Mouse (Mus musculus) G1E (cell line): Measurements from ENCODE around the gene Micu1. TPM values are rescaled to one million over a fixed set of nuclear protein-coding genes. Genes with fewer than 3 reads are reported as not detected.

Experiments
- ATAC-seq: 2 replicates; pipeline ENCODE4 v1.8.0; 2016; ENCODE audit warnings: mild to moderate bottlenecking; ENCODE audit not compliant: insufficient number of reproducible peaks, poor library complexity, low FRiP score, severe bottlenecking; ENCODE audit errors: extremely low read depth
- DNase-seq: peaks from one replicate; pipeline ENCODE4 v3.0.0; 2012; ENCODE audit warnings: low spot score
- H3K27me3 ChIP-seq: 2 replicates; pipeline ENCODE4 v1.6.1; 2012; ENCODE audit warnings: mild to moderate bottlenecking, low read length, inconsistent platforms; ENCODE audit not compliant: insufficient read depth
- H3K36me3 ChIP-seq: replicated peaks from 2 replicates; pipeline ENCODE3; 2012; ENCODE audit warnings: mild to moderate bottlenecking, inconsistent platforms
- H3K4me1 ChIP-seq: 2 replicates; pipeline ENCODE4 v1.6.1; 2012; ENCODE audit warnings: low read depth, low read length, inconsistent platforms, mixed read lengths; ENCODE audit not compliant: insufficient read depth
- H3K4me3 ChIP-seq: 2 replicates; pipeline ENCODE4 v1.5.1; 2012; ENCODE audit warnings: low read depth, mild to moderate bottlenecking, inconsistent platforms, low read length, moderate library complexity, mixed read lengths
- H3K9me3 ChIP-seq: replicated peaks from 2 replicates; pipeline ENCODE4 v1.6.1; 2012; ENCODE audit warnings: inconsistent platforms
- CTCF ChIP-seq: IDR thresholded peaks from 2 replicates; pipeline ENCODE4 v1.5.1; 2012; ENCODE audit warnings: low read depth, low read length, inconsistent platforms, mixed read lengths
- GATA1 ChIP-seq: IDR thresholded peaks from 2 replicates; pipeline ENCODE4 v1.6.1; 2012; ENCODE audit warnings: borderline replicate concordance, low read length, inconsistent platforms, mixed read lengths
- GATA2 ChIP-seq: IDR thresholded peaks from 2 replicates; pipeline ENCODE4 v1.6.1; 2012; ENCODE audit warnings: low read depth, low read length, inconsistent platforms, borderline replicate concordance
- POLR2AphosphoS5 ChIP-seq: IDR thresholded peaks from 2 replicates; pipeline ENCODE4 v1.6.1; 2012; ENCODE audit warnings: low read depth, low read length, inconsistent platforms; ENCODE audit not compliant: insufficient replicate concordance
- TAL1 ChIP-seq: conservative IDR thresholded peaks from 2 replicates; pipeline ENCODE4 v1.6.1; 2012; ENCODE audit warnings: low read depth, low read length, inconsistent platforms, mixed read lengths
- polyA plus RNA-seq: library from polyadenylated mRNA; stranded (reverse); fragments of >175 nt; gene quantifications from 2 replicates; pipeline ENCODE4 v1.2.3, GENCODE M21; 2012
- total RNA-seq, 2 experiments: library from RNA; stranded (forward) in 1 of 2; stranded (reverse) in 1 of 2; fragments of 200-1000 nt in 1 of 2; fragments of >200 nt in 1 of 2; fragmentation: Nextera tagmentation in 1 of 2; gene quantifications; 2 replicates each; pipeline ENCODE4 v1.2.3; 2014 to 2017

Gene Micu1
- total and polyA plus RNA-seq, 3 experiments: 7.9 to 37.4 (median 24.5) TPM

- H3K36me3 ChIP-seq: peaks cover 15% of the 10 kb centered on the region
- DNase-seq (no peak), ATAC-seq (no peak)
- no peaks in the 10 kb centered on the region for H3K27me3 ChIP-seq
- no peaks in the 10 kb centered on the region for H3K4me1 ChIP-seq
- no peak overlapping the region for H3K4me3 ChIP-seq
- H3K9me3 ChIP-seq: no peaks in the 10 kb centered on the region
- TF ChIP-seq CTCF (no peak), TAL1 (no peak), GATA1 (no peak), GATA2 (no peak), POLR2AphosphoS5 (no peak)
These were observed 75.9 kb downstream of the Micu1 start for GRCm38 (mm10) chr10:59778137-59778710.

- ATAC-seq (no peak), DNase-seq (no peak)
- TF ChIP-seq GATA2: no peak
- TF ChIP-seq GATA1: no peak
- no peak for TF ChIP-seq CTCF
- TF ChIP-seq POLR2AphosphoS5: no peak
- Histone ChIP-seq H3K4me1 (no peaks in the 10 kb centered on the region), H3K36me3 (peaks cover 19% of the 10 kb centered on the region), H3K27me3 (no peaks in the 10 kb centered on the region), H3K9me3 (no peaks in the 10 kb centered on the region), H3K4me3 (no peak overlapping the region)
These were observed 78.4 kb downstream of the Micu1 start for GRCm38 (mm10) chr10:59780698-59781097.

- Histone ChIP-seq H3K4me3 (no peak overlapping the region), H3K27me3 (no peaks in the 10 kb centered on the region), H3K36me3 (peaks cover 15% of the 10 kb centered on the region), H3K4me1 (no peaks in the 10 kb centered on the region), H3K9me3 (no peaks in the 10 kb centered on the region)
- no peak for TF ChIP-seq GATA1
- TF ChIP-seq POLR2AphosphoS5: no peak
- TF ChIP-seq TAL1: no peak
- no peak for TF ChIP-seq GATA2
- TF ChIP-seq CTCF: no peak
- no peak for DNase-seq
- ATAC-seq: no peak
These were observed 79.1 kb downstream of the Micu1 start for GRCm38 (mm10) chr10:59781205-59781931.

- no peaks in the 10 kb centered on the region for H3K9me3 ChIP-seq
- TF ChIP-seq POLR2AphosphoS5 (no peak), GATA1 (no peak), GATA2 (no peak), CTCF (no peak)
- DNase-seq (no peak), ATAC-seq (no peak)
- no peak overlapping the region for H3K4me3 ChIP-seq
- H3K36me3 ChIP-seq: peaks cover 26% of the 10 kb centered on the region
- H3K27me3 ChIP-seq: no peaks in the 10 kb centered on the region
- H3K4me1 ChIP-seq: no peaks in the 10 kb centered on the region
These were observed 82.7 kb downstream of the Micu1 start for GRCm38 (mm10) chr10:59784731-59785685.

GRCm38 (mm10) chr10:59786289-59786688 is 84.0 kb downstream of the Micu1 start:
- Histone ChIP-seq H3K36me3 (peaks cover 33% of the 10 kb centered on the region), H3K4me3 (no peak overlapping the region), H3K27me3 (no peaks in the 10 kb centered on the region), H3K4me1 (no peaks in the 10 kb centered on the region), H3K9me3 (no peaks in the 10 kb centered on the region)
- no peak for DNase-seq
- TF ChIP-seq GATA1 (no peak), CTCF (no peak), TAL1 (no peak), GATA2 (no peak), POLR2AphosphoS5 (no peak)
- no peak for ATAC-seq

GRCm38 (mm10) chr10:59787140-59787800 is 85.0 kb downstream of the Micu1 start:
- Histone ChIP-seq H3K36me3 (peaks cover 35% of the 10 kb centered on the region), H3K27me3 (no peaks in the 10 kb centered on the region), H3K4me1 (no peaks in the 10 kb centered on the region), H3K9me3 (no peaks in the 10 kb centered on the region), H3K4me3 (no peak overlapping the region)
- no peak for TF ChIP-seq TAL1
- no peak for TF ChIP-seq CTCF
- TF ChIP-seq GATA2: no peak
- TF ChIP-seq POLR2AphosphoS5: no peak
- TF ChIP-seq GATA1: no peak
- no peak for DNase-seq
- no peak for ATAC-seq
